Mouse (Mus musculus) intestine, postnatal 0 days (tissue): Measurements from ENCODE around the gene Grik4. TPM values are rescaled to one million over a fixed set of nuclear protein-coding genes. Genes with fewer than 3 reads are reported as not detected.

Source experiments
- ATAC-seq: fragments of 200-750 bp; cut with Nextera tagmentation; 2 replicates; pipeline ENCODE4 v1.8.0; 2017; ENCODE audit warnings: mild to moderate bottlenecking, moderate TSS enrichment, moderate library complexity
- H3K27ac ChIP-seq: fragments of 300-500 bp; sonication (generic); 2 replicates; pipeline ENCODE4 v1.5.1; 2014; ENCODE audit warnings: mild to moderate bottlenecking, low read depth, low read length, moderate library complexity
- H3K27me3 ChIP-seq: fragments of 300-500 bp; sonication (generic); replicated peaks from 2 replicates; pipeline ENCODE4 v1.6.1; 2014; ENCODE audit warnings: low read length, mixed read lengths; ENCODE audit not compliant: control insufficient read depth, insufficient read depth
- H3K36me3 ChIP-seq: fragments of 300-500 bp; sonication (generic); 2 replicates; pipeline ENCODE4 v1.6.1; 2014; ENCODE audit warnings: mild to moderate bottlenecking, moderate library complexity; ENCODE audit not compliant: control insufficient read depth, insufficient read depth
- H3K4me1 ChIP-seq: fragments of 300-500 bp; sonication (generic); replicated peaks from 2 replicates; pipeline ENCODE4 v1.6.1; 2014; ENCODE audit warnings: antibody characterized with exemption, low read length, mixed read lengths; ENCODE audit not compliant: control insufficient read depth, insufficient read depth
- H3K4me2 ChIP-seq: fragments of 300-500 bp; sonication (generic); replicated peaks from 2 replicates; pipeline ENCODE4 v1.6.1; 2014; ENCODE audit warnings: low read depth, mild to moderate bottlenecking, moderate library complexity
- H3K4me3 ChIP-seq: fragments of 300-500 bp; sonication (generic); 2 replicates; pipeline ENCODE4 v1.5.1; 2014; ENCODE audit warnings: low read depth, low read length
- H3K9ac ChIP-seq: fragments of 300-500 bp; sonication (generic); 2 replicates; pipeline ENCODE4 v1.6.1; 2014; ENCODE audit warnings: mild to moderate bottlenecking, low read depth, low read length
- H3K9me3 ChIP-seq: fragments of 300-500 bp; sonication (generic); 2 replicates; pipeline ENCODE4 v1.6.1; 2016; ENCODE audit warnings: mixed run types; ENCODE audit not compliant: control insufficient read depth
- CTCF ChIP-seq: sonication (generic); IDR thresholded peaks from 2 replicates; pipeline ENCODE4 v1.5.1; 2016; ENCODE audit warnings: low read depth, mild to moderate bottlenecking, control low read depth, antibody characterized with exemption, moderate library complexity
- WGBS: fragments of 180-500 bp; shearing (Covaris S2); extraction: QIAGEN DNeasy Blood & Tissue Kit; methylation state at CpG from one replicate; pipeline ENCODE4 v1.1.7; 2014; 5-methylcytosine and 5-hydroxymethylcytosine counted together
- polyA plus RNA-seq: library from polyadenylated mRNA; unstranded; fragments of >200 nt; fragmentation: Nextera tagmentation; extraction: Ambion mirVana; gene quantifications from 2 replicates; pipeline ENCODE4 v1.2.1, GENCODE M21; 2015

Gene Grik4
- polyA plus RNA-seq, 1 experiment from 2014 or later, result 0.68 TPM

GRCm38 (mm10) chr9:42504559-42504958 is 439.7 kb downstream of the Grik4 start:
- 50% methylated on average over 11 of the region's 11 CpGs for WGBS
- Histone ChIP-seq H3K27ac (peak overlapping the region; percentile 28; the same call in 1 of the 2 replicates), H3K9me3 (no peaks in the 10 kb centered on the region), H3K4me3 (no peak overlapping the region), H3K4me2 (no peak overlapping the region), H3K36me3 (no peaks in the 10 kb centered on the region), H3K27me3 (no peaks in the 10 kb centered on the region), H3K4me1 (peaks cover 12% of the 10 kb centered on the region; the same call in 1 of the 2 replicates), H3K9ac (no peak overlapping the region)
- no peak for TF ChIP-seq CTCF
- ATAC-seq, result no peak

GRCm38 (mm10) chr9:42503709-42504108 is 440.6 kb downstream of the Grik4 start:
- Histone ChIP-seq H3K36me3 (no peaks in the 10 kb centered on the region), H3K27me3 (no peaks in the 10 kb centered on the region), H3K9ac (no peak overlapping the region), H3K4me1 (peaks cover 12% of the 10 kb centered on the region; the same call in 1 of the 2 replicates), H3K27ac (no peak overlapping the region), H3K4me2 (no peak overlapping the region), H3K9me3 (no peaks in the 10 kb centered on the region), H3K4me3 (no peak overlapping the region)
- WGBS, result 65% methylated on average over 4 of the region's 4 CpGs
- peak; percentile 28 for ATAC-seq
- no peak for TF ChIP-seq CTCF

GRCm38 (mm10) chr9:42496296-42496695 is 448.0 kb downstream of the Grik4 start:
- no peak overlapping the region for H3K4me3 ChIP-seq
- no peak overlapping the region for H3K27ac ChIP-seq
- no peaks in the 10 kb centered on the region for H3K4me1 ChIP-seq
- H3K27me3 ChIP-seq, result no peaks in the 10 kb centered on the region
- no peak for ATAC-seq
- no peaks in the 10 kb centered on the region for H3K36me3 ChIP-seq
- no peaks in the 10 kb centered on the region; the same call in 1 of the 2 replicates for H3K9me3 ChIP-seq
- no peak for TF ChIP-seq CTCF
- no peak overlapping the region for H3K4me2 ChIP-seq
- WGBS, result 71% methylated on average over 2 of the region's 2 CpGs
- H3K9ac ChIP-seq, result no peak overlapping the region

- no peak for TF ChIP-seq CTCF
- no peaks in the 10 kb centered on the region for H3K27me3 ChIP-seq
- no peak overlapping the region for H3K4me2 ChIP-seq
- no peaks in the 10 kb centered on the region for H3K4me1 ChIP-seq
- no peaks in the 10 kb centered on the region for H3K36me3 ChIP-seq
- no peak overlapping the region for H3K9ac ChIP-seq
- WGBS, result 87% methylated on average over 9 of the region's 9 CpGs
- no peaks in the 10 kb centered on the region; the same call in 1 of the 2 replicates for H3K9me3 ChIP-seq
- no peak overlapping the region for H3K4me3 ChIP-seq
- ATAC-seq, result no peak
- H3K27ac ChIP-seq, result no peak overlapping the region
These were observed 452.5 kb downstream of the Grik4 start for GRCm38 (mm10) chr9:42491780-42492179.

- ATAC-seq, result no peak
- H3K9ac ChIP-seq, result no peak overlapping the region
These were observed 453.5 kb downstream of the Grik4 start for GRCm38 (mm10) chr9:42490589-42491382.

GRCm38 (mm10) chr9:42488071-42488470 is 456.2 kb downstream of the Grik4 start:
- no peak overlapping the region for H3K9ac ChIP-seq
- H3K4me2 ChIP-seq, result no peak overlapping the region
- H3K36me3 ChIP-seq, result no peaks in the 10 kb centered on the region
- no peaks in the 10 kb centered on the region for H3K27me3 ChIP-seq
- ATAC-seq, result peak; percentile 50
- no peak for TF ChIP-seq CTCF
- H3K4me3 ChIP-seq, result no peak overlapping the region
- 95% methylated on average over 1 of the region's 1 CpGs for WGBS
- 0 out of 2 replicates have a peak overlapping the region, but pooled peaks have one; percentile 1 for H3K27ac ChIP-seq
- no peaks in the 10 kb centered on the region for H3K9me3 ChIP-seq
- no peaks in the 10 kb centered on the region for H3K4me1 ChIP-seq

More at GRCm38 (mm10) chr9:42490589-42491382, 453.5 kb downstream of the Grik4 start:
- no peaks in the 10 kb centered on the region for H3K27me3 ChIP-seq
- no peaks in the 10 kb centered on the region for H3K4me1 ChIP-seq
- no peak overlapping the region for H3K27ac ChIP-seq
- no peaks in the 10 kb centered on the region for H3K36me3 ChIP-seq
- no peaks in the 10 kb centered on the region for H3K9me3 ChIP-seq
- 83% methylated on average over 16 of the region's 16 CpGs for WGBS
- H3K4me3 ChIP-seq, result no peak overlapping the region
- no peak for TF ChIP-seq CTCF
- no peak overlapping the region for H3K4me2 ChIP-seq
